Mouse (Mus musculus): ENCODE measurements around the gene 1190005I06Rik.

1190005I06Rik gene

GRCm38 (mm10) chr8:120620441-120620840 is 27.0 kb downstream of the 1190005I06Rik start:
- peak; percentile 32 for DNase-seq (ENCODE audit: low read depth, low spot score)

- DNase-seq (ENCODE audit: low read depth, low spot score), result no peak
Measured at GRCm38 (mm10) chr8:120619235-120620180, 27.9 kb downstream of the 1190005I06Rik start.

- DNase-seq (ENCODE audit: low read depth, low spot score), result peak; percentile 78
Measured at GRCm38 (mm10) chr8:120618110-120618509, 29.3 kb downstream of the 1190005I06Rik start.

GRCm38 (mm10) chr8:120616663-120617626 is 30.5 kb downstream of the 1190005I06Rik start:
- peak; percentile 54 for DNase-seq (ENCODE audit: low read depth, low spot score)

GRCm38 (mm10) chr8:120614491-120614890 is 32.9 kb downstream of the 1190005I06Rik start:
- no peak for DNase-seq (ENCODE audit: low read depth, low spot score)

- DNase-seq (ENCODE audit: low read depth, low spot score), result peak; percentile 24
Measured at GRCm38 (mm10) chr8:120610824-120611223, 36.6 kb downstream of the 1190005I06Rik start.

- DNase-seq (ENCODE audit: low read depth, low spot score), result peak; percentile 80
Measured at GRCm38 (mm10) chr8:120607885-120608284, 39.5 kb downstream of the 1190005I06Rik start.

- DNase-seq (ENCODE audit: low read depth, low spot score), result no peak
Measured at GRCm38 (mm10) chr8:120607460-120607859, 40.0 kb downstream of the 1190005I06Rik start.

- no peak for DNase-seq (ENCODE audit: low read depth, low spot score)
Measured at GRCm38 (mm10) chr8:120602672-120603071, 44.8 kb downstream of the 1190005I06Rik start.

GRCm38 (mm10) chr8:120599504-120599903 is 47.9 kb downstream of the 1190005I06Rik start:
- peak; percentile 79 for DNase-seq (ENCODE audit: low read depth, low spot score)

- no peak for DNase-seq (ENCODE audit: low read depth, low spot score)
Measured at GRCm38 (mm10) chr8:120598579-120598978, 48.9 kb downstream of the 1190005I06Rik start.

- peak; percentile 71 for DNase-seq (ENCODE audit: low read depth, low spot score)
Measured at GRCm38 (mm10) chr8:120595963-120596362, 51.5 kb downstream of the 1190005I06Rik start.

GRCm38 (mm10) chr8:120594571-120594970 is 52.9 kb downstream of the 1190005I06Rik start:
- DNase-seq (ENCODE audit: low read depth, low spot score), result no peak

GRCm38 (mm10) chr8:120591587-120592292 is 55.7 kb downstream of the 1190005I06Rik start:
- DNase-seq (ENCODE audit: low read depth, low spot score), result no peak

GRCm38 (mm10) chr8:120589921-120590320 is 57.5 kb downstream of the 1190005I06Rik start:
- peak; percentile 7 for DNase-seq (ENCODE audit: low read depth, low spot score)

- DNase-seq (ENCODE audit: low read depth, low spot score), result peak; percentile 98
Measured at GRCm38 (mm10) chr8:120588908-120589771, 58.3 kb downstream of the 1190005I06Rik start, which contains the start of gene Gins2. TSS of gene Gins2 (minus strand) at chr8:120589304.

- no peak for DNase-seq (ENCODE audit: low read depth, low spot score)
Measured at GRCm38 (mm10) chr8:120585521-120585920, 61.9 kb downstream of the 1190005I06Rik start.

- no peak for DNase-seq (ENCODE audit: low read depth, low spot score)
Measured at GRCm38 (mm10) chr8:120581811-120582210, 65.6 kb downstream of the 1190005I06Rik start.

GRCm38 (mm10) chr8:120581329-120581728 is 66.1 kb downstream of the 1190005I06Rik start:
- DNase-seq (ENCODE audit: low read depth, low spot score), result no peak

GRCm38 (mm10) chr8:120580336-120581000 is 67.0 kb downstream of the 1190005I06Rik start:
- no peak for DNase-seq (ENCODE audit: low read depth, low spot score)

All from 3T3-L1 (cell line).